Mouse (Mus musculus) right cerebral cortex, postnatal 36 days (tissue): ENCODE data around the gene Platr17.
A peak's percentile ranks its signal among the peaks of the same experiment; 100 is the strongest.
"Not testable (repeated sequence)": the region's sequence is repeated elsewhere in the genome, so short reads cannot be mapped to it uniquely, and the experiment has no call there.

Experiments
- DNase-seq, 2 experiments: peaks; one replicate each; pipeline ENCODE4 v3.0.0; 2022; ENCODE audit warnings: low spot score in 2 of 2, mixed read lengths in 1 of 2

The Platr17 gene

DNA sequence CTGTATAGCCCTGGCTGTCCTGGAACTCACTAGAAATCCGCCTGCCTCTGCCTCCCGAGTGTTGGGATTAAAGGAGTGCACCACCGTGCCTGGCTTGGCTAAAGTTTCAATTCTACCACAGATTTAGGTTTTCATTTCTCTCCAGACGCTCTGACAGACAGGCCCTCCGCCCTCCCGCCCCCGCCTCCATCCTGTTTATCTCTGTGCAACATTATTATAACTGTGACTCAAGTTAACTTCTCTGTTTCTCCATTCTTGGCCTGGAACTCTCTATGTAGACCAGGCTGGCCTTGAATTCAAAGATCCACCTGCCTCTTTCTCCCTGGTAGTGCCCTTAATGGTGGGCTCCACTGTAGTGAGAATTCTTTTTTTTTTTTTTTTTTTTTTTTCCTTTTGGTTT, 2.4 kb upstream of the Platr17 start:
- DNase-seq = no peak

DNA sequence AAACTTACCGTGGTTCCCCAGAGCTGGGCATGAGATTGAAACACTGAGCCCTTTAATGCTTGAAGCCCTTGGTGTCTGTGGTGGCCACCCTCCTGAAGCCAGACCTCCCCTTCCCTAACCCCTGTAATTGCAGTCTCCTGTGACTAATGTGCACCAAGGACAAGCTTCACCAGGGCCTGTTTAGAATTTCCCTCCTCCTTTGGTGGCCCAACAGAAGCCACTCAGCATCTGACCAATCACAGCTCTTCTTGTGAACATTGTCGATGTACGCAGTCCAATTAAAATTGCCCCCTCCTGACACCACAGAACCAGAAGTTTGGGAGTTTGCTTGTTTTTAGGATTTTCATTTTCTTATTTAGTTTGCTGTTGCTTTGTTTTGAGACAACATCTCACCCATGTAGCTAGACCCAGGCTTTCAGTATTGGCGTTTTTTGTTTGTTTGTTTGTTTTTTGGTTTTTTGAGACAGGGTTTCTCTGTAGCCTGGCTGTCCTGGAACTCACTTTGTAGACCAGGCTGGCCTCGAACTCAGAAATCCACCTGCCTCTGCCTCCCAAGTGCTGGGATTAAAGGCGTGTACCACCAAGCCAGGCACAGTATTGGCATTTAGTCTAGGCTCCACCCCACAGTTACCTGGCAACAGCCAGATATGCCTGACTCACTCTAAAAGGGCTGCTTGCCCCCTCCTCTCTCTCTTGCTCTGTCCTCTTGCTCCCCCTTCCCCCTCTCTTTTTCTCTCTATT, 854 bp upstream of the Platr17 start:
- not testable (repeated sequence) for DNase-seq

DNA sequence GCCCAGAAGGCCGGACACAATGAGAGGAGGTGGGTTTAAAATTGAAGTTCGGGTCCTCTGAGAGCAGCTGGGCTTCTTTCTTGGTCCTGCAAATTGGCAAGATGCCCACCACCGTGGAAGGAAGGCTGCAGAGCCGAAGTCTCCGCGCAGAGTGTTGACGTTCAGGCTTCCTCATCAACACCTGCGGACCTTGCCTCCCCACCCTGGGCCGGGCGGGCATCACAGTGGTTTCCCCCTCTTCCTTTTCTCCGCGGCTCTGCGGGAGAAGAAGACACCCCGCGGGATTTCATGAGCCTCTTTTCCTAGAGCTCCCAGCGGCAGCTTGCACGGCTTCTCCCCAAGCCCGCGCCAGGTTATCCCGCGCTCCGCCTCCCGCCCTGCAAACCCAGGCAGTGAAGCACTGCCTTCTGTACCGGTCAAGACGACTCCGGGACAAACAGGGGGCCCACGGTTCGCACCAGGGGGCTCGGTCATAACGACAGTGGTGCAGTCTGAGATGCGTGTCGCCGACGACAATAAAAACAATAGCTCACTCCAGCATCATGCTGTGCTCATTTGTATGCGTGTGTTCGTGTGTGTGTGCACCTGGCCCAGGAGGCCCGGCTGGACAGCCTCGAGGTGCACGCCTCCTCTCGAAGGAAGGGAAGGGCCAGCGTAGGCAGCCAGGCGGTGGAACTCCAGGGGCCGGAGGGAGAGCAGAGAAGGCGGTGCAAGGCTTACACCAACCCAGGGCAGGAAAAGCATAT, 3.6 kb downstream of the Platr17 start:
- no peak for DNase-seq

DNA sequence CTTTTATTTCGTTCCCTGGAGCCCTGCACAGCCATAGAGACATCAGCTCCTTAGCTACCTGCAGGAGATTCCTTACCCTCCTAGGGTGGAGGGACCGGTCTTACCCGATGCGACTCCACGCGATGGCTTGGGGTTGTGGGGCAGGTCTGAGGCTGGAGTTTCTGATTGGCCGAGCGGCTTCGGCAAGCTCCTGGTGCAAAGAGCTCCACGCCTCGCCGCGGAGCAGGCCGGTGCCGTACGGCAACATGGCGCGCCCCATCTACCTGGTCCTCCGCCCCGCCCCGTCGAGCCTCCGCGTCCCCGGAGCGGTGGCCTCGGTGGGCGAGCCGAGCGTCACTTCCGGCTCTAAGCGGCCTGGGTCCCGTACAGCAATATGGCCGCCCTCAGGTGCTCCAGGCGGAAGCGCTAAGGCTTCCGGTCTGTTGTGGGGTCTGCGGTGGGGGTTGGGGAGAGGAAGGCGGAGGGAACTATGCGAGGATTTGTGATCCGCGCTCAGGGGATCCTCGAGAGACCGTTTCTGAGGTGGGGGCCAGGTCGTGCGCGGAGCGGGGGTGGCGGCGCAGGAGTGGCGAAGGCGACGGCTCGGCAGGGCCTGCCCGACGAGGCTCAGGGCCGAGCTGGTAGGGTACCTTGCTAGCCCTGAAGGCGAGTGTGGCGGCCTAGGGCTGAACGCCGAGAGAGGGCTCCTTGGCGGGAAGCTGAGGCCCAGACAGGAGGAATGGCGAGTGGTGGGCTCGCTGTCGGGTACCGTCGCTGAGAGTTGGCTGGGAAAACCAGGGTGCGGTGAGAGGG, 4.3 kb downstream of the Platr17 start, which contains the start of gene Daxx:
Daxx (plus strand) TSS at position 338 of the 792 bp plus-strand sequence.
- peak; percentile 98 to 99 for DNase-seq

DNA sequence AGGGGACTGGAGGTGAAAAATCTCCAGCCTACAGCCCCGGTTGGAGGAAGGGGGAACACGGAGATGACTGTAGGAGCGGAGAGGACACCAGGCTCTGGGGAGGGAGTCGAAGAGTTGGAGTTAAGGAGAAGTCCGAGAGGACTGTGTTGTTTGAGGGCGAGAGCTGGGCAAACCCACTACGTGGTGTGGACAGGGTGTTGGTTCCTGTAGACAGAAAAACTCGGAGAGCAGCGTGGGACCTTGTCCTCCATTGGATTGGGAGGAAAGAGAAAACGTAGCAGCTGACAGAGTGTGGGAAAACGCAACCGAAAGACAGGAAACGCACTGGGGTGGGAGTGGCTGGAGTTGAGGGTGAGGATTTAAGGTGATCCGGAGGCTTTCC, 4.9 kb downstream of the Platr17 start:
- DNase-seq = no peak

DNA sequence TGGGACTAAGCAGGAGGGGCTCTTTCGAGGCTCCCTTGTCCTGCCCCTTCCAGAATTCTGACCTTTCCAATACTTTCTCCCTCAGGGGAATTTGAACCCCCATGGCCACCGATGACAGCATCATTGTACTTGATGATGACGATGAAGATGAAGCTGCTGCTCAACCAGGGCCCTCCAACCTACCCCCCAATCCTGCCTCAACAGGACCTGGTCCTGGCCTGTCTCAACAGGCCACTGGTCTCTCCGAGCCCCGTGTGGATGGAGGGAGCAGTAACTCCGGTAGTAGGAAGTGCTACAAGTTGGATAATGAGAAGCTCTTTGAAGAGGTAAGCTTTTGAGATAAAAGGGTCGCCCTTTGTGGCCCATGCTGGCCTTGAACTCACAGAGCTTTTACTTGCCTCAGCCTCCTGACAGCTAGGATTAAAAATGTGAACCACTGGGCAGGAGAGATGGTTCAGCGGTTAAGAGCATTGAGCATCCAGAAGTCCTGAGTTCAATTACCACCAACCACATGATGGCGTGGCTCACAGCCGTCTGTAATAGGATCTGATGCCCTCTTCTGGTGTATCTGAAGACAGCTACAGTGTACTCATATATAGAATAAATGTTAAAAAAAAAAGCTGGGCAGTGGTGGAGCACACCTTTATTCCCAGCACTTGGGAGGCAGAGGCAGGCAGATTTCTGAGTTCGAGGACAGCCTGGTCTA, 5.6 kb downstream of the Platr17 start:
- DNase-seq = no peak

DNA sequence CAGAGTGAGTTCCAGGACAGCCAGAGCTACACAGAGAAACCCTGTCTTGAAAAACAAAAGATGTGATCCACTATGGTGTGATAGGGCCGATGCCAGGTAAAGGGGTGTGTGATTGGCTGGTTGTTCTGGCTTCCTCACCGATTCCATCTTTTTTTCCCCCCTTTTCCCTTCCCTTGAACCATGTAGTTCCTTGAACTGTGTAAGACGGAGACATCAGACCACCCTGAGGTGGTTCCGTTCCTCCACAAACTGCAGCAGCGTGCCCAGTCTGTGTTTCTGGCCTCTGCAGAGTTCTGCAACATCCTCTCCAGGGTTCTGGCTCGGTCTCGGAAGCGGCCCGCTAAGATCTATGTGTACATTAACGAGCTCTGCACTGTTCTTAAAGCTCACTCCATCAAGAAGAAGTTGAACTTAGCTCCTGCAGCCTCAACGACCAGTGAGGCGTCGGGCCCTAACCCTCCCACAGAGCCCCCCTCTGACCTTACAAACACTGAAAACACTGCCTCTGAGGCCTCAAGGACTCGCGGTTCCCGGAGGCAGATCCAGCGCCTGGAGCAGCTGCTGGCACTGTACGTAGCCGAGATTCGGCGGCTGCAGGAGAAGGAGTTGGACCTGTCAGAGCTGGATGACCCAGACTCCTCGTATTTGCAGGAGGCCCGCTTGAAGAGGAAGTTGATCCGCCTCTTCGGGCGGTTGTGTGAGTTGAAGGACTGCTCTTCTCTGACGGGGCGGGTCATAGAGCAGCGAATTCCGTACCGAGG, 6.3 kb downstream of the Platr17 start:
- DNase-seq = no peak

DNA sequence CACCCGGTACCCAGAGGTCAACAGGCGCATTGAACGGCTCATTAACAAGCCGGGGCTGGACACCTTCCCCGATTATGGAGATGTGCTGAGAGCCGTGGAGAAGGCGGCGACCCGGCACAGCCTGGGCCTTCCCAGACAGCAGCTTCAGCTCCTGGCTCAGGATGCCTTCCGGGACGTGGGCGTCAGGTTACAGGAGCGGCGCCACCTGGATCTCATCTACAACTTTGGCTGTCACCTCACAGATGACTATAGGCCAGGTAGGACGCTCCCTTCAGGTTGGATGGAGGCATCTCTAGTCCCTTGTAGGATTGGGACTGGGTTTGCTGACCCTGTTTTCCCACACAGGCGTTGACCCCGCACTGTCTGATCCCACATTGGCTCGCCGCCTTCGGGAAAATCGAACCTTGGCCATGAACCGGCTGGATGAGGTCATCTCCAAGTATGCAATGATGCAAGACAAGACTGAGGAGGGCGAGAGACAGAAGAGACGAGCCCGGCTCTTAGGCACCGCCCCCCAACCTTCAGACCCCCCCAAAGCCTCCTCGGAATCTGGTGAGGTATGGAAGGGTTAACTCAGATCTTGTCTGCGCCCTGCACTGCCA, 7.0 kb downstream of the Platr17 start:
- no peak for DNase-seq

DNA sequence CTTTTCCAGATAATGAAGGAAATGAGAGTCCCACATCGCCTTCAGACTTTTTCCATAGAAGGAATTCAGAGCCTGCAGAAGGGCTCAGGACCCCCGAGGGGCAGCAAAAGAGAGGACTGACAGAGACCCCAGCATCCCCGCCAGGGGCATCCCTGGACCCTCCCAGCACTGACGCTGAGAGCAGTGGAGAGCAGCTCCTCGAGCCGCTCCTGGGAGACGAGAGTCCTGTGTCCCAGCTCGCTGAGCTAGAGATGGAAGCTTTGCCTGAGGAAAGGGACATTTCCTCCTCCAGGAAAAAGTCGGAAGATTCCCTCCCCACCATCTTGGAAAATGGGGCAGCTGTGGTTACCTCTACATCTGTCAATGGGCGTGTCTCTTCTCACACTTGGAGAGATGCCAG, 8.3 kb downstream of the Platr17 start:
- DNase-seq = no peak

DNA sequence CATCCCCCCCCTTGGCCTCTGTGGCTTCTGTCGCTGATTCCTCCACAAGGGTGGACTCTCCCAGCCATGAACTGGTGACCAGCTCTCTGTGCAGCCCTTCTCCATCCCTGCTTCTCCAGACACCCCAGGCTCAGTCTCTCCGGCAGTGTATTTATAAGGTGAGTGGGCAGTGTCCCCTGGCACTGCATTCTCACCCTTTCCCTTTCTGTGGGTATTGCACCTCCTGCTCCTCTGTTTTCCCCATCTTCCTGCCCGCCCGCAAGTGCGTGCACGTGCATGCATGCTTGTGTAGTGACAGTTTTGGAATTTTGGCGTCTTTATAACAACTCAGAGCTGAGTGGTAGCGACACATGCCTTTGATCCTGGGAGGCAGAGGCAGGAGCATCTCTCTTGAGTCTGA, 9.0 kb downstream of the Platr17 start:
- no peak for DNase-seq

DNA sequence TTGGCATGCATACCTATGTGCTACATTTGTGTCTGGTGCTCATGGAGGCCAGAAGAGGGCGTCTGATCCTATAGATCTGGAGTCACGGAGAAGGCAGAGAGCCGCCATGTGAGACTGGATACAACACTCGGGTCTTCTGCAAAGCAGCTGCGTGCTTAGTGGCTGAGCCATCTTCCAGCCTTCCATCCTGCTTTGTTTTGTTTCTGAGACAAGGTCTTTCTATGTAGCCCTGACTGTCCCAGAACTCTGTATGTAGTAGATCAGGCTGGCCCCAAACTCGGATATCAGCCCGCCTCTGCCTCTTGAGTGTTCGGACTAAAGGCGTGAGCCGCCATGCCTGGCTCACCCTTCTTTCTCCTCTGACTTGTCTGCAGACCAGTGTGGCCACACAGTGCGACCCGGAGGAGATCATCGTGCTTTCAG, 10.0 kb downstream of the Platr17 start:
- no peak for DNase-seq

DNA sequence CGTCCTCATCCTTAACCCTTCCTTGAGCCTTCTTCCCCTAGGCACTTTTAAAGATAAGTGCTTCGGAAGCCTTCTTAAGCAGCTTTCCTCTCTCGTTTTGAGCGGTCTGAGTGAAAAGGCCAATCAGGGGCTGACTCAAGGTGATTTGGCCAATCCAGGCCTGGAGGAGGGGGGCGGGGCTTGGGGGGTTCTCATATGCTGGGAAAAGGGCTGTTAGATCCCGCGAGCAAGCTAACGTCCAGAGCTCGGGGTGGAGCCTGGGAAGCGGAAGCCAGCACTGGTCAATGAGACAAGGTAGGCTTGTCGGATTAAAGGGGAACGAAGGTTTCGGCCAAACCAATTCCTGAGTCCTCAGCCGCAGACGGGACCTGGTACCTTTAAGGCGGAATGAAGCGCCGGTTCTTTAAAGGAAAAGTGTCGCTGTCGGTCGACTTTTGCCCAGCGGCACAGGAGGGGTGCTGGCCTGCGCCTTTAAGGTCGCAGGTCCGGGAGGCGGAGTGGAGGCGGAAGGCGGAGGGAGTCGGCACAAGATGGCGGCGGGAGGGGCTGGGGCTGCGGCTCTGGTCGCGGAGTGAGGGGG, 10.8 kb downstream of the Platr17 start, which contains the start of the genes Tapbp and Zbtb22:
Tapbp (plus strand) TSS at position 229 of the 580 bp plus-strand sequence.
Zbtb22 (plus strand) TSS at position 234 of the 580 bp plus-strand sequence.
- peak; percentile 94 to 97 for DNase-seq

DNA sequence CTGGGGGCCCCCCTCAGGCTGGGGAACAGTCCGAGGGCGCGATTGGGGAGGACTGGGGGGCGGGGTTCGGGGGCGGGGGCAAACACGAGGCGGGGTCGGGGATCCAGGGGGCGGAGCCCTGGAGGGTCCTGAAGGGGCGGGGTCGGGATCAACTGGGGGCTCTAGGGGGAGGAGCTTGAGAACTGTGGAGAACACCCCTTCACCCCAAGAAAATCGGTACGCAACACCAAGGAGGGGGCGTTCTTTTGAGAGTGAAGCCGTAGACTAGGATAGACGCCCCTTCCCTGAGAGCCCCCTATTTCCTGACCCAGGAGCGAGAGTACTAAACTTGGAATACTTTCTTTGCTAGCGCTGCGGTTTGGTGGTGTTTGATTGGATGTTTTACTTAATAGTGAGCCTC, 11.4 kb downstream of the Platr17 start:
- DNase-seq = no peak

DNA sequence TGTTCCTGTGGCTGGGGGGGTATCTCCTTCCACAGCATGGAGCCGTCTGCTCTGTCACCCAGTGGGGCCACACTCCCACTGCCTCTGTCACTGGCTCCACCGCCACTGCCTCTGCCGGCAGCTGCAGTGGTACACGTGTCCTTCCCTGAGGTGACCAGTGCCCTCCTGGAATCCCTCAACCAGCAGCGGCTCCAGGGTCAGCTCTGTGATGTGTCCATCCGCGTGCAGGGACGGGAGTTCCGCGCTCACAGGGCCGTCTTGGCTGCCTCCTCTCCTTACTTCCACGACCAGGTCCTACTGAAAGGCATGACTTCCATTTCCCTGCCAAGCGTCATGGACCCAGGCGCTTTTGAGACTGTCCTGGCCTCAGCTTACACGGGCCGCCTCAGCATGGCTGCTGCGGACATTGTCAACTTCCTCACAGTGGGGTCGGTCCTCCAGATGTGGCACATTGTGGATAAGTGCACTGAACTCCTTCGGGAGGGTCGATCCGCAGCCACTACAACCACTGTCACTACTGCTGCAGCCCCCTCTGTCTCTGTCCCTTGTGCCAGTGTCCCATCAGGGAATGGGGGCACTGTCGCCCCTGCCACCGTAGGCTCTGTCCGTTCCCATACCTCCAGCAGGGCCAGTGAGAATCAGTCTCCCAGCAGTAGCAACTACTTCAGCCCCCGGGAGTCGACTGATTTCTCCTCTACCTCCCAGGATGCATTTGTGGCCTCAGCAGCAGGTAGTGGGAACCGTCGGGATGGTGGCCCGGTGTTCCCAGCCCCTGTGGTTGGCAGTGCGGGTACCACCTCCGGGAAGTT, 12.1 kb downstream of the Platr17 start:
- DNase-seq = no peak

DNA sequence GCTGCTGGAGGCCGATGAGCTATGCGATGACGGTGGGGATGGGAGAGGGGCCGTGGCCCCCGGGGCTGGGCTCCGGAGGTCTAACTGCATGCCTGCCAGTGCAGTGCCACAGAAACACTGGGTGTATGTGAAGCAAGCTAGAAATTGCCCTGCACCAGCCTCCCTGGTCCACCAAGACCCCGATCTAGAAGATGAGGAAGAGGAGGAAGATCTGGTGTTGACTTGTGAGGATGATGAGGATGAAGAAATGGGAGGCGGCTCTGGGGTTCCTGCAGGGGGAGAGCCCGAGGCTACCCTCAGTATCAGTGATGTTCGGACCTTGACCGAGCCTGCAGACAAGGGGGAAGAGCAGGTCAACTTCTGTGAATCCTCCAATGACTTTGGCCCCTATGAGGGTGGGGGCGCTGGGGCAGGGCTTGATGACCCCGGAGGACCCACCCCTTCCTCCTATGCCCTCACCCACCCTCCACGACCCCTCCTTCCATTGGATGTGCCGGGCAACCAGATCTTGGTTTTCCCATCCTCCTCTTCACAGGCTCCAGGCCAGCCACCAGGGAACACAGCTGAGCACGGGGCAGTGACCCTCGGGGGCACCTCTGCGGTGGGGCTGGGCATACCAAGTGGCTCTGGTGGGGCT, 12.8 kb downstream of the Platr17 start:
- DNase-seq = no peak

DNA sequence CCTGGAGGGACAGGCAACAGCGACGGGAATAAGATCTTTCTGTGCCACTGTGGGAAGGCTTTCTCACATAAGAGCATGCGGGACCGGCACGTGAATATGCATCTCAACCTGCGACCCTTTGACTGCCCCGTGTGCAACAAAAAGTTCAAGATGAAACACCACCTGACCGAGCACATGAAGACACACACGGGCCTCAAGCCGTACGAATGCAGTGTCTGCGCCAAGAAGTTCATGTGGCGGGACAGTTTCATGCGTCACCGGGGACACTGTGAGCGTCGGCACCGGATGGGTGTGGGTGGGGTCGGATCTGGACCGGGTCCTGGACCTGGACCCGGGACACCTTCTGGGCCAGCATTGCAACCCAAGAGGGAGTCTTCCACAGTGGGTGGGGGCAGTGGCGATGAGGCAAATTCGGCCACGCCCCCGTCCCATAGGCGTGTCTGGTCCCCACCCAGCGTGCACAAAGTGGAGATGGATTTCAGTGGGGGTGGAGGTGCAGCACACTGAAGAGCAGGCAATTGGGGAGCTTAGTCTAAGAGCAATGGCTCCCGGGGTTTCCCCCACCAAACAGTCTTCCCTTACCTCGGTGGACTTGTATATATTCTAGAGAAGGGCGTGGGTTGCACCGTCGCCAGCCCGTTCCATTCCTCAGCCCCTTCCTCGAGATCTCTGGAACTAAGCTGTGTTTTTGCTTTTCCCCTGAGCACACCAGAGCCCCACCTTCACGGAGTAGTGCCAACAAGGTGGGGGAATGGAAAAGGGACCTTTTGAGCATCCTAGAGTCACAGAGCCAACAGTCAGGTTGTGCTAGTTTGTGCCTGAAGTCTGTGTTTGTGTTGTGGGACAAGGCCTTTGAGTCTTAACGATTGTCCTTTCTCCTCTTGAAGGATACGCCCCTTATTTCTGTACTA, 13.6 kb downstream of the Platr17 start:
- no peak for DNase-seq
